Mouse (Mus musculus) limb, embryonic 14.5 days (tissue): ENCODE measurements around the gene Mn1. TPM values are rescaled to one million over a fixed set of nuclear protein-coding genes. Genes with fewer than 3 reads are reported as not detected.
A peak's percentile ranks its signal among the peaks of the same experiment; 100 is the strongest.

ENCODE experiments used
- ATAC-seq: fragments of 200-750 bp; cut with Nextera tagmentation; 2 replicates; pipeline ENCODE4 v1.8.0; 2017; ENCODE audit warnings: low read depth, moderate number of reproducible peaks, moderate TSS enrichment; ENCODE audit not compliant: low FRiP score
- DNase-seq: peaks from one replicate; pipeline ENCODE4 v3.0.0-alpha.2; 2015; ENCODE audit warnings: low spot score
- H3K27ac ChIP-seq: fragments of 300-500 bp; sonication (generic); replicated peaks from 2 replicates; pipeline ENCODE4 v1.5.1; 2014; ENCODE audit warnings: low read depth, mild to moderate bottlenecking, low read length, moderate library complexity, mixed read lengths
- H3K27me3 ChIP-seq: fragments of 300-500 bp; sonication (generic); 2 replicates; pipeline ENCODE4 v1.6.1; 2014; ENCODE audit warnings: low read length, mixed read lengths; ENCODE audit not compliant: control insufficient read depth, insufficient read depth
- H3K36me3 ChIP-seq: fragments of 300-500 bp; sonication (generic); 2 replicates; pipeline ENCODE4 v1.6.1; 2014; ENCODE audit warnings: mild to moderate bottlenecking, low read length, moderate library complexity, mixed read lengths; ENCODE audit not compliant: control insufficient read depth, insufficient read depth
- H3K4me1 ChIP-seq: fragments of 300-500 bp; sonication (generic); 2 replicates; pipeline ENCODE4 v1.6.1; 2014; ENCODE audit warnings: antibody characterized with exemption, low read length, mixed read lengths; ENCODE audit not compliant: control insufficient read depth, insufficient read depth
- H3K4me2 ChIP-seq: fragments of 300-500 bp; sonication (generic); replicated peaks from 2 replicates; pipeline ENCODE4 v1.6.1; 2014; ENCODE audit warnings: low read depth, mild to moderate bottlenecking, low read length, moderate library complexity; ENCODE audit not compliant: severe bottlenecking
- H3K4me3 ChIP-seq: fragments of 300-500 bp; sonication (generic); replicated peaks from 2 replicates; pipeline ENCODE4 v1.5.1; 2014; ENCODE audit warnings: low read length
- H3K9ac ChIP-seq: fragments of 300-500 bp; sonication (generic); 2 replicates; pipeline ENCODE4 v1.6.1; 2014; ENCODE audit warnings: mild to moderate bottlenecking, low read depth, low read length, moderate library complexity; ENCODE audit not compliant: severe bottlenecking
- H3K9me3 ChIP-seq: fragments of 300-500 bp; sonication (generic); 2 replicates; pipeline ENCODE4 v1.6.1; 2016; ENCODE audit warnings: low read length; ENCODE audit not compliant: control insufficient read depth
- POLR2A ChIP-seq: fragments of 200-500 bp; IDR thresholded peaks from 2 replicates; pipeline ENCODE4 v1.8.0; 2012; ENCODE audit warnings: inconsistent platforms, mild to moderate bottlenecking, moderate library complexity, borderline replicate concordance; ENCODE audit not compliant: insufficient read depth, insufficient read length; ENCODE audit errors: extremely low read depth
- WGBS: fragments of 180-500 bp; shearing (Covaris S2); extraction: QIAGEN DNeasy Blood & Tissue Kit; methylation state at CpG from one replicate; pipeline ENCODE4 v1.1.7; 2014; 5-methylcytosine and 5-hydroxymethylcytosine counted together
- polyA plus RNA-seq, 2 experiments: library from polyadenylated mRNA; depleted of rRNA in 1 of 2; stranded (reverse) in 1 of 2; unstranded in 1 of 2; fragments of >200 nt; fragmentation: Nextera tagmentation in 1 of 2; extraction: Ambion mirVana in 1 of 2; gene quantifications; 2 replicates each; pipeline versions ENCODE4 v1.2.1 to v1.2.3; 2012 to 2014

Gene Mn1
- polyA plus RNA-seq, 2 experiments, result 11.4 to 18.2 TPM

GRCm38 (mm10) chr5:111449700-111450099 is 32.5 kb downstream of the Mn1 start:
- no peaks in the 10 kb centered on the region for H3K4me1 ChIP-seq
- H3K4me3 ChIP-seq, result no peak overlapping the region
- ATAC-seq (no peak), DNase-seq (no peak)
- H3K36me3 ChIP-seq, result peaks cover 8% of the 10 kb centered on the region; the same call in 1 of the 2 replicates
- no peak overlapping the region for H3K4me2 ChIP-seq
- H3K9ac ChIP-seq, result no peak overlapping the region
- WGBS, result 56% methylated on average over 8 of the region's 8 CpGs
- no peaks in the 10 kb centered on the region for H3K27me3 ChIP-seq
- no peak overlapping the region for H3K27ac ChIP-seq
- no peaks in the 10 kb centered on the region for H3K9me3 ChIP-seq
- no peak for TF ChIP-seq POLR2A

- Histone ChIP-seq H3K4me3 (no peak overlapping the region), H3K27ac (no peak overlapping the region), H3K36me3 (peaks cover 25% of the 10 kb centered on the region), H3K9me3 (no peaks in the 10 kb centered on the region), H3K9ac (no peak overlapping the region), H3K27me3 (no peaks in the 10 kb centered on the region), H3K4me2 (no peak overlapping the region), H3K4me1 (no peaks in the 10 kb centered on the region)
- TF ChIP-seq POLR2A, result no peak
- DNase-seq (no peak), ATAC-seq (no peak)
- 91% methylated on average over 5 of the region's 5 CpGs for WGBS
These were observed 37.1 kb downstream of the Mn1 start for GRCm38 (mm10) chr5:111454240-111454639.

- ATAC-seq (no peak), DNase-seq (no peak)
- Histone ChIP-seq H3K9me3 (no peaks in the 10 kb centered on the region), H3K4me3 (no peak overlapping the region), H3K27ac (no peak overlapping the region), H3K4me1 (no peaks in the 10 kb centered on the region), H3K9ac (no peak overlapping the region), H3K4me2 (no peak overlapping the region), H3K27me3 (no peaks in the 10 kb centered on the region), H3K36me3 (peaks cover 25% of the 10 kb centered on the region)
- TF ChIP-seq POLR2A, result no peak
- 94% methylated on average over 6 of the region's 6 CpGs for WGBS
These were observed 37.7 kb downstream of the Mn1 start for GRCm38 (mm10) chr5:111454876-111455275.

GRCm38 (mm10) chr5:111458675-111459074 is 41.5 kb downstream of the Mn1 start:
- no peak for ATAC-seq
- no peak overlapping the region for H3K4me2 ChIP-seq
- no peaks in the 10 kb centered on the region for H3K4me1 ChIP-seq
- H3K27me3 ChIP-seq, result no peaks in the 10 kb centered on the region
- DNase-seq, result no peak
- no peak for TF ChIP-seq POLR2A
- no peak overlapping the region for H3K9ac ChIP-seq
- no peak overlapping the region for H3K27ac ChIP-seq
- peaks cover 22% of the 10 kb centered on the region for H3K36me3 ChIP-seq
- no peak overlapping the region for H3K4me3 ChIP-seq
- WGBS, result 77% methylated on average over 6 of the region's 6 CpGs
- H3K9me3 ChIP-seq, result no peaks in the 10 kb centered on the region

GRCm38 (mm10) chr5:111465811-111466299 is 48.7 kb downstream of the Mn1 start:
- no peaks in the 10 kb centered on the region for H3K9me3 ChIP-seq
- H3K4me2 ChIP-seq, result no peak overlapping the region
- no peaks in the 10 kb centered on the region for H3K4me1 ChIP-seq
- no peak for TF ChIP-seq POLR2A
- no peak overlapping the region for H3K9ac ChIP-seq
- DNase-seq, result peak; percentile 30
- H3K27ac ChIP-seq, result peak overlapping the region; percentile 61
- WGBS, result 54% methylated on average over 10 of the region's 11 CpGs
- H3K36me3 ChIP-seq, result no peaks in the 10 kb centered on the region
- H3K4me3 ChIP-seq, result no peak overlapping the region
- ATAC-seq, result peak; percentile 63
- no peaks in the 10 kb centered on the region for H3K27me3 ChIP-seq

- 68% methylated on average over 9 of the region's 9 CpGs for WGBS
- Histone ChIP-seq H3K4me1 (no peaks in the 10 kb centered on the region), H3K4me3 (no peak overlapping the region), H3K27me3 (no peaks in the 10 kb centered on the region), H3K36me3 (no peaks in the 10 kb centered on the region), H3K4me2 (no peak overlapping the region), H3K9me3 (no peaks in the 10 kb centered on the region), H3K27ac (no peak overlapping the region), H3K9ac (no peak overlapping the region)
- DNase-seq (no peak), ATAC-seq (no peak)
- TF ChIP-seq POLR2A, result no peak
These were observed 49.3 kb downstream of the Mn1 start for GRCm38 (mm10) chr5:111466429-111466828.
